In the genomic region with DNA sequence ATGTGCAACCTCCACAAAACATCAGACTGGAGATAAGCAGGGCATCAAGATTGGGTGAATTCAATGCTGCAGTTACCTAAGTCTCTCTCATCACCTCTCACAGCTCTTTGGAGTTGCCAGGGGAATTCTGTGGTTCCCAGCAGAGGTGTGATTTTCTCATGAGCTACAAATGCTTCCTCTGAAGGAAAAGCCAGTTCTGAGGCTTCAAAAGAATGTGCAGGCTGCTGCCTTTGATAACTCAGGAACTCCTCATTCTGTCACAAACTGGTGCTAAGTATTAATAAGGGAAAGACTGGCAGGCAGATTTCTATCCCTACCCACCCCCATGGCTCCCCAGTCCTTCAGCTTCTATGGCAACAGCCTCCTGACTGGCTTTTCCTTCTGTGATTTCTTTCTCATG, we compare ENCODE assay signal across 13 mouse cellular contexts.
"Had no signal": no experiment of that assay in that cellular context is flagged by ENCODE, and none has a peak within 500 bp of the region (broad histone marks: within the 10 kb centered on the region; RNA-seq: fewer than 3 reads in every experiment).

No protein-coding gene starts in this region.

- H3K27ac ChIP-seq: limb, embryonic 10.5 days; liver, embryonic 15.5 days; midbrain, embryonic 10.5 days; neural tube, embryonic 15.5 days had no signal

- H3K4me3 ChIP-seq: limb, embryonic 10.5 days; liver, embryonic 15.5 days; midbrain, embryonic 10.5 days; myocyte; neural tube, embryonic 15.5 days had no signal

- DNase-seq: kidney, adult 2 months; kidney, postnatal 25 days; lung, adult 2 months; lung, postnatal 36 days; midbrain, embryonic 14.5 days; spleen, adult 18-20 months; thymus, adult 2 months; thymus, postnatal 25 days had no signal
